Mouse (Mus musculus): Measurements from ENCODE around the gene Ipo8.

GRCm38 (mm10) chr6:148736390-148736789 lies 94.9 kb downstream of the Ipo8 start:
- TF ChIP-seq CTCF (IDR thresholded peaks at IDR 0.05; ENCODE audit: extremely low read depth, insufficient read depth, insufficient read length, insufficient replicate concordance) (no peak), POLR2A (IDR thresholded peaks at IDR 0.05; ENCODE audit: low read depth, low read length) (no peak)

Measured in spleen, adult 2 months (tissue).